Mouse (Mus musculus) midbrain, embryonic 12.5 days (tissue): ENCODE results near the gene Ell2. TPM values are rescaled to one million over a fixed set of nuclear protein-coding genes. Genes with fewer than 3 reads are reported as not detected.

Experiments used
- ATAC-seq: fragments of 200-750 bp; cut with Nextera tagmentation; 2 replicates; pipeline ENCODE4 v1.8.0; 2017; ENCODE audit warnings: low read depth, moderate TSS enrichment, moderate library complexity; ENCODE audit not compliant: low FRiP score
- H3K27ac ChIP-seq: fragments of 300-500 bp; sonication (generic); replicated peaks from 2 replicates; pipeline ENCODE4 v1.5.1; 2016; ENCODE audit warnings: mild to moderate bottlenecking
- H3K27me3 ChIP-seq: fragments of 300-500 bp; sonication (generic); 2 replicates; pipeline ENCODE4 v1.6.1; 2016; ENCODE audit warnings: mild to moderate bottlenecking
- H3K36me3 ChIP-seq: fragments of 300-500 bp; sonication (generic); 2 replicates; pipeline ENCODE4 v1.6.1; 2016
- H3K4me1 ChIP-seq: fragments of 300-500 bp; sonication (generic); 2 replicates; pipeline ENCODE4 v1.6.1; 2016
- H3K4me2 ChIP-seq: fragments of 300-500 bp; sonication (generic); replicated peaks from 2 replicates; pipeline ENCODE4 v1.6.1; 2016; ENCODE audit warnings: mild to moderate bottlenecking, moderate library complexity
- H3K4me3 ChIP-seq: fragments of 300-500 bp; sonication (generic); 2 replicates; pipeline ENCODE4 v1.5.1; 2016; ENCODE audit warnings: mild to moderate bottlenecking
- H3K9ac ChIP-seq: fragments of 300-500 bp; sonication (generic); replicated peaks from 2 replicates; pipeline ENCODE4 v1.6.1; 2016; ENCODE audit warnings: mild to moderate bottlenecking, moderate library complexity
- H3K9me3 ChIP-seq: fragments of 300-500 bp; sonication (generic); 2 replicates; pipeline ENCODE4 v1.6.1; 2016; ENCODE audit warnings: mild to moderate bottlenecking
- WGBS: fragments of 180-500 bp; shearing (Covaris S2); methylation state at CpG from one replicate; pipeline ENCODE4 v1.1.7; 2016; 5-methylcytosine and 5-hydroxymethylcytosine counted together
- polyA plus RNA-seq: library from polyadenylated mRNA; unstranded; fragments of >200 nt; fragmentation: Nextera tagmentation; extraction: Ambion mirVana; gene quantifications from 2 replicates; pipeline ENCODE4 v1.2.1, GENCODE M21; 2016

Ell2 gene
- polyA plus RNA-seq, 1 experiment from 2014 or later = 4.6 TPM

DNA sequence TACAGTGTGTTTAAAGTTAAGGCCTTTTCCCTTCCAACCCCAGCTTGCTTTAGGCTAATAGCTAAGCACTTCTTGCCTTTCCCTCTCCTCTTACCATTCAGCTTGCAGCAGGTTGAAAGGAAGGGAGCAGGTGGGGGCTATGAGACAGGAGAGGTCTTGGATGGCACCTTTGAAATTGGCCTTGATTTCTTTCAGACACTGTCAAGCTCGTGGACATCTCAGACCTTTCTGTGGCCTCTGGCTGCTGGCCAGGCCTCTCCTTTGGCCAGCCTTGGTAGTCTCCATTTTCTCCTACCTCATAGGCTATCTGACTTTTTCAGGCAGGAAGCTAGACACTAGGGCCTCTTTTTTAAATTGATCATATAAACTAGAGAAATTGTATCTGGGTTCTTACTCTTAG lies 70.1 kb downstream of the Ell2 start:
- H3K9me3 ChIP-seq = no peaks in the 10 kb centered on the region
- H3K4me1 ChIP-seq = no peaks in the 10 kb centered on the region
- no peak overlapping the region for H3K4me2 ChIP-seq
- no peak for ATAC-seq
- WGBS = 86% methylated on average over 1 of the region's 1 CpGs
- H3K27me3 ChIP-seq = no peaks in the 10 kb centered on the region
- H3K9ac ChIP-seq = no peak overlapping the region
- no peaks in the 10 kb centered on the region for H3K36me3 ChIP-seq
- H3K27ac ChIP-seq = no peak overlapping the region
- H3K4me3 ChIP-seq = no peak overlapping the region

GRCm38 (mm10) chr13:75778156-75778555 lies 71.6 kb downstream of the Ell2 start:
- Histone ChIP-seq H3K27me3 (no peaks in the 10 kb centered on the region), H3K27ac (no peak overlapping the region), H3K4me1 (no peaks in the 10 kb centered on the region), H3K4me3 (no peak overlapping the region), H3K9ac (no peak overlapping the region), H3K4me2 (no peak overlapping the region), H3K9me3 (no peaks in the 10 kb centered on the region), H3K36me3 (no peaks in the 10 kb centered on the region)
- no peak for ATAC-seq
- WGBS = 90% methylated on average over 6 of the region's 6 CpGs

GRCm38 (mm10) chr13:75779169-75779568 lies 72.6 kb downstream of the Ell2 start:
- Histone ChIP-seq H3K27me3 (no peaks in the 10 kb centered on the region), H3K4me1 (no peaks in the 10 kb centered on the region), H3K36me3 (no peaks in the 10 kb centered on the region), H3K27ac (no peak overlapping the region), H3K4me3 (no peak overlapping the region), H3K9me3 (no peaks in the 10 kb centered on the region), H3K4me2 (no peak overlapping the region), H3K9ac (no peak overlapping the region)
- no peak for ATAC-seq
- 98% methylated on average over 2 of the region's 2 CpGs for WGBS

GRCm38 (mm10) chr13:75780096-75780495 lies 73.5 kb downstream of the Ell2 start:
- H3K4me1 ChIP-seq = no peaks in the 10 kb centered on the region
- H3K9me3 ChIP-seq = no peaks in the 10 kb centered on the region
- no peak for ATAC-seq
- H3K27ac ChIP-seq = no peak overlapping the region
- WGBS = 83% methylated on average over 2 of the region's 2 CpGs
- H3K36me3 ChIP-seq = no peaks in the 10 kb centered on the region
- no peak overlapping the region for H3K4me2 ChIP-seq
- H3K27me3 ChIP-seq = no peaks in the 10 kb centered on the region
- no peak overlapping the region for H3K9ac ChIP-seq
- no peak overlapping the region for H3K4me3 ChIP-seq

GRCm38 (mm10) chr13:75785726-75786125 lies 79.2 kb downstream of the Ell2 start:
- no peaks in the 10 kb centered on the region for H3K27me3 ChIP-seq
- H3K4me2 ChIP-seq = no peak overlapping the region
- H3K36me3 ChIP-seq = no peaks in the 10 kb centered on the region
- H3K9me3 ChIP-seq = no peaks in the 10 kb centered on the region
- no peak for ATAC-seq
- no peak overlapping the region for H3K9ac ChIP-seq
- no peak overlapping the region for H3K27ac ChIP-seq
- WGBS = 60% methylated on average over 4 of the region's 4 CpGs
- H3K4me3 ChIP-seq = no peak overlapping the region
- H3K4me1 ChIP-seq = no peaks in the 10 kb centered on the region

DNA sequence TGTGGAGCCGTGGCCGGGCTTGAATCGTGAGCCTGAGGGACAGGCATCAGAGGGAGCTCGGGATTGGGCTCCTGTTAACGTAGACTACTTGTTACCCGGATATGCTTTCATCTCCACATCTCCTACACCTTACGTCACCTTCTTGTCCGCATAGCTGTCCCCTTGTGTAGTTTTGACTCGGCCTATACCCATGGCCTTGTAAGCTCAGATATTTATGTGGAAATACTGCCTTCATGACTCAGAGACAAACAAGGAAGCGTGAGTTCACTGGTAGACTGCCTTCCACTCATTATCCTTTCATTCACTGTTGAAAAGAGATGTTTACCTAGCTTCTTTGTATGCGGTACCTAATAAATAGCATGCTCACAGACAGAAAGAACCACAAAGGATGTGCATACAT lies 79.7 kb downstream of the Ell2 start:
- 89% methylated on average over 11 of the region's 11 CpGs for WGBS
- no peak overlapping the region for H3K4me3 ChIP-seq
- H3K27me3 ChIP-seq = no peaks in the 10 kb centered on the region
- ATAC-seq = no peak
- no peak overlapping the region for H3K27ac ChIP-seq
- no peaks in the 10 kb centered on the region for H3K9me3 ChIP-seq
- H3K4me2 ChIP-seq = no peak overlapping the region
- no peaks in the 10 kb centered on the region for H3K4me1 ChIP-seq
- no peak overlapping the region for H3K9ac ChIP-seq
- H3K36me3 ChIP-seq = no peaks in the 10 kb centered on the region

DNA sequence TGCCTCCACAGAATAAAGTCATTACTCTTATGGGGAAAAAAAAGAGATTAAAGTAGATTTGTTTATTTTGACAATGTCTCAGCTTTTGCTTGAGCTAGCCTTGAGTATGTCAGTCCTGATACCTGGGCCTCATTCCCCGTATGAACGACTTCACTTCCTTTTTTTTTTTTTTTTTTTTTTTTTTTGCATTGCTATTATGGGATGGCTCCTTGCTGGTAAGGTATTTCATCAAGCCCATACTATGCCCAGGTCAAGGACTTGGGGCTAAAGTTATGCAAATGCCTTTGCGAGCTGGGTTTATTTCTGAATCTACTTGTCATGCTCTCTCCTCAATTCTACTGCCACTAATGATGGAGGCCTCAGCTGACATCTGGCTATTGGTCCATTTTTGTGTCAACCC lies 80.8 kb downstream of the Ell2 start:
- Histone ChIP-seq H3K9ac (no peak overlapping the region), H3K27me3 (no peaks in the 10 kb centered on the region), H3K4me1 (no peaks in the 10 kb centered on the region), H3K4me2 (no peak overlapping the region), H3K27ac (no peak overlapping the region), H3K36me3 (no peaks in the 10 kb centered on the region), H3K4me3 (no peak overlapping the region), H3K9me3 (no peaks in the 10 kb centered on the region)
- ATAC-seq = no peak
- 81% methylated on average over 3 of the region's 3 CpGs for WGBS

DNA sequence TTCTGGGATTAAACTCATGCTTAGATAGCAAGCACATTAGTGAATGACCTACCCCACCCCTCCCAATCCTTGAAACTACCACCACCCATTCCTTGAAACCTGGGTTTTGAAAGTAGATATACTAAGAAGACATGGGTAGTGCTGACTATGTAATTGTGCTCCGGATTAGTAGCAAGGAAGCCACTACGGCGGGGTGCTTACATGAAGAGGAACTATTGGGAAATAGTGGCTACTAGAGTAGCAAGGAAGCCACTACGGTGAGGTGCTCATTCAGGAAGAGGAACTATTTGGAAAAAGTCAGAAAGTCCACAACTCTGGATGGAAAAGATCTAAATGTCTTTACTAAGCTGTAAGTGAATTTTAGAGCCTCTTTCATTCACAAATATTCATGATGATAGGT lies 81.6 kb downstream of the Ell2 start:
- Histone ChIP-seq H3K36me3 (no peaks in the 10 kb centered on the region), H3K9me3 (no peaks in the 10 kb centered on the region), H3K9ac (no peak overlapping the region), H3K27ac (no peak overlapping the region), H3K4me1 (no peaks in the 10 kb centered on the region), H3K4me2 (no peak overlapping the region), H3K27me3 (no peaks in the 10 kb centered on the region), H3K4me3 (no peak overlapping the region)
- WGBS = 90% methylated on average over 4 of the region's 4 CpGs
- ATAC-seq = no peak

DNA sequence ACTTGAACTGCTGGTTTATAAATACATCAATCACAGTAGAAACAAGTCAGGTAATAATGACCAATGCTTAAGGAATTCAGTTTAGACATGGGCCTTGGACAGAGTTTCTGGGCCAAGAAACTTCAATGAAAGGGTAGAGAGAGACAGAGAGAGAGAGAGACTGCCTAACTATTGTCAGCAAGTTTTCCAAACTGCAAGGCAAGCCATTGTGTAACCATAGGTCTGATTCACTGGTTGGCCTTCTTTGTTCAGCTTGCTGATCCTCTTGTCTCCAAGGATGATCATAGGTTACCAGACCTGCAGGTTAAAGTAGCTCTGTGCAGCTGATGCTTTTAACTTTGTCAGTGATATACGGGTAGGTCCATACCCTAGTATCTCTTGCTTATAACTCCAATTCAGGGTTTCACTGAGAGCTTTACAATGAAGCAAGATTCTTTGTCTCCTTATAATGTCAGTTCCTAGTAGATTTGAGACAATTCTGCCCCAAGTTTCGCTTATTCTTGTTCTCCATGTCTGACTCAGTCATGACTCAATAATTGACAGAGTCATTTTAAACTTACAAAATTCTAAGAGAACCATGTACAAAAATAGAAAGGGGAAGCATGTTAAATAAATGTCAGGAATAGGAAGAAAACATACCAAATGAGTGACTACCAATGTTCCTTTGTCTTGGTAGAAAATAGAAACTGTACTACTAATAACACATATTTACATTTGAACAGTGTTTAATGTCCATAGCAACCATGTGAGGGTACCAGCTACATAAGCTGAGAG lies 82.7 kb downstream of the Ell2 start:
- H3K27me3 ChIP-seq = no peaks in the 10 kb centered on the region
- H3K4me1 ChIP-seq = no peaks in the 10 kb centered on the region
- no peak overlapping the region for H3K4me2 ChIP-seq
- no peaks in the 10 kb centered on the region for H3K9me3 ChIP-seq
- ATAC-seq = no peak
- H3K9ac ChIP-seq = no peak overlapping the region
- WGBS = 88% methylated on average over 2 of the region's 2 CpGs
- H3K36me3 ChIP-seq = no peaks in the 10 kb centered on the region
- no peak overlapping the region for H3K4me3 ChIP-seq
- H3K27ac ChIP-seq = no peak overlapping the region

- Histone ChIP-seq H3K4me3 (no peak overlapping the region), H3K27ac (no peak overlapping the region), H3K36me3 (no peaks in the 10 kb centered on the region), H3K9ac (no peak overlapping the region), H3K27me3 (no peaks in the 10 kb centered on the region), H3K9me3 (no peaks in the 10 kb centered on the region), H3K4me2 (no peak overlapping the region), H3K4me1 (no peaks in the 10 kb centered on the region)
- no peak for ATAC-seq
- WGBS = 95% methylated on average over 1 of the region's 1 CpGs
These were observed 84.1 kb downstream of the Ell2 start for GRCm38 (mm10) chr13:75790550-75791205.

DNA sequence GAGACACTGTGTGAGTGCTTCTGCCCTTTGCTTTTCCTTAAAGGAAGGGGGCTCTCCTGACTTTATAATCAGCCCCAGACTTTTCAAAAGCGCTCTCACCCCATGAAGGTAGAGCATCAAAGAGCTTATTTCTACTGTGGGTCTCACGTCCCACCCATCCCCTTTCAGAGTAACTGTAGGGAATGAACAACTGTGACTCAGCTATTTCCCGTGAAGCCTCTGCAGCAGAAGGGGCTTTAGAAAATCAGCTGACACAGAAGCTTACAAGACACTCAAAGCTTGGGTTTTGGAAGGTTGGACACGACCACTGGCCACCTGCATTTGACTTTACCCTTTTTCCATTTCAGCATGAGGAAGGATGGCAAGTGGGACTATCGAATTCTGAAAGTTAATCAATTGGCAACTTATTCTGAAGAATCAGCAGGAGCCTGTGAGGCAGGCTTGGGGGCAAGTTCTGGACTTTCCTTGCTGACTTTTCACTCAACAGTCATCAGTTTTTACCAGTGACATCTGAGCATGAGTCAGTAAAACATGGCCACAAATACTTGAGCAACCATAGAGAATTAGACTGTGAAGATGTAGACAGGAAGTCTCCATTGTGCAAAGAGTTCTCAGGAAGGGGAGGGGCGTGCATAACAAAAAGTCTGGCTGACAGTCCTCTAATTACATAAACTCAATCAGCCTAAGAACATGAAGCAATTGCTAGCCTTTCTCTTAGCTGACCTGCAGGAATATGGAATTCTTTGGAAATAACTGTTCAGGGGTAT lies 87.5 kb downstream of the Ell2 start:
- Histone ChIP-seq H3K9ac (no peak overlapping the region), H3K4me1 (no peaks in the 10 kb centered on the region), H3K4me3 (no peak overlapping the region), H3K4me2 (no peak overlapping the region), H3K36me3 (no peaks in the 10 kb centered on the region), H3K27me3 (no peaks in the 10 kb centered on the region), H3K9me3 (no peaks in the 10 kb centered on the region), H3K27ac (no peak overlapping the region)
- ATAC-seq = no peak
- 69% methylated on average over 6 of the region's 6 CpGs for WGBS
